Mouse (Mus musculus) frontal cortex, postnatal 10 days (tissue): ENCODE measurements at regions not wholly inside any gene's neighbourhood (a gene's known extent, or its start where the extent isn't known, plus 50 kb on each side); places are given as distances from the start of the nearest gene placed in this dataset.
A peak's percentile ranks its signal among the peaks of the same experiment; 100 is the strongest.

Experiments
- DNase-seq, 2 experiments: peaks; one replicate each; pipeline ENCODE4 v3.0.0; 2022; ENCODE audit warnings: low spot score in 2 of 2, mixed read lengths in 1 of 2

DNA sequence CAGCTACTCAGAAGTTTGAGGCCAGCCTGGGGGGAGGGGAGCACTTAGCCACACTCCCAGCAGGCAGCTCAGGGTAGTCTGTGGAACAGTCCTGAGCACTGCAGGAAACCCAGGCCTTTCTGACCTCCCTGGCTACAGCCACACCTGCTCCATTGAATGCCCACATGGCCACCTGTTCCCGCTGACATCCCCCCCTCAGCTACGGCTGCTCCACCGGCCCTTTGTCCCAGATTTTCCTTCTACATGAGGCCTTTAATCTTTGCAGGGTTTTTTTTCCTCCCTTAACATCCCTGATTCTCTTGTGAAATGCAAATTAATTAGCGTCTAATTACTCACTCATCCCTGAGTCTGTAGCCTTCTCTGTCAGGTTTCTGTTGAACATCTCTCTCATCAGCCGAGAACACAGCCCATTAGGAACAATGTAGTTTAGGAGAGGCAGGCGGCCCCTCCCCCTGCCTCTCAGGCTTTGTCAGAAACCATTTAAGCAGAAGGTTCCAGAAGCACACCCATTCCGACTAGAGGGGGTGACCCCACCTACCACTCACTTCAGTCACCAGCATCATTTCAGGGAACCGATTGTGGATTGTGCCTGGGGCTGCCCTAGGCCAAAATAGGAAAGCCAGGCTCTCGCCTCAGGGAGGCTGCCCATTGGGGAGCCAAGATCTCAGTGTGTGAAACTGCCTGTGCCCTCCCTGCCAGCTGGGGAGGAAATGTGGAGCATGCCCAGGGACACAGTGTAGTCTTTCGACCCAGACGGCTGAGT lies 78.8 kb upstream of the Tle3 start:
- no peak for DNase-seq

DNA sequence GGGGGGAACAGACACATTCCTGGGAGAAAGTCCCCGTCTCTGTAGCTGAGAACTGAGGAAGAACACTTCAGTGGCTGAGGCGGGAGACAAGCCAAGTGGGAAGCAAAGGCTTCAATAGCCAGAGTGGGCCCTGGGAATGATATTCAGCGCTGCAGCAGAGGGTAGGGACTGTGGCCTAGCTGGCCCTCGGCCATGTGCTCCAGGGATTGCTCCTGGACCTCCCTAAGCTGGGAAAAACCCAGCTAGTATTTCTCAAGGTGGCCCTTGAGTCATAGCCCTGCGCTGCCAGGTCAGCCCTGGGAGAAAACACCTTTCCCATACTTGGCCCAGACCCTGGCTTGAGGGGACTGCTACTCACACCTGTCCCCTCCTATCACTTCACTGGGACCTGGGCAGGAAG lies 77.2 kb upstream of the Tle3 start:
- no peak for DNase-seq

DNA sequence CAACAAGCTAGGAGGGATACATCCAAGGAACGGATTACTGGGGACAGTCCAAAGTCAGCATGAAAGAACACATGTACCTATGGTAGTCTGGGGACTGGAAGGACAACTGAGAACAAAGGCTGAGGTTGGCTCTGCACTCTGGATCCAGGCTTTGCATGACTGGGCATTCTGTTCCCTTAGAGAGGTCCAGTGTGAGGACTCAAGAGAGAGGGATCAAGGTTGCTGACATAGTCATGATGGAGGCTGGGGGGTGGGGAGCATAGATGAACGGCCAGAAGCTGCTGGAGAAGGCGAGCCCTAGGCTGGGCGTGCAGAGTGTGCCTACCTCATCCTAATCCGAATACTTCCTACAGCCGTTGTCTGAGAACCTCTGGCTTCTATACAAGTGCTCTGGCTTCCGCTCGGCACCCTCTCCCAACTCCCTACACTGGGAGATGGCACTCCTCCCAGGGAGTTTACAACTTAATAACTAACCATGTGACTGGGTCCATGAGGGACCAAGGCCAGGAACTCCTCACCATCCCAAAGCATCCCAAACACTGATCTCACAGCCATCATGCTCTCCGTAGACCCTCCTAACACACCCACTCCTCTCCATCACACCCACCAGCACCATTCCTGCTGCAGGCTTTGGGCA lies 75.7 kb upstream of the Tle3 start:
- no peak for DNase-seq

DNA sequence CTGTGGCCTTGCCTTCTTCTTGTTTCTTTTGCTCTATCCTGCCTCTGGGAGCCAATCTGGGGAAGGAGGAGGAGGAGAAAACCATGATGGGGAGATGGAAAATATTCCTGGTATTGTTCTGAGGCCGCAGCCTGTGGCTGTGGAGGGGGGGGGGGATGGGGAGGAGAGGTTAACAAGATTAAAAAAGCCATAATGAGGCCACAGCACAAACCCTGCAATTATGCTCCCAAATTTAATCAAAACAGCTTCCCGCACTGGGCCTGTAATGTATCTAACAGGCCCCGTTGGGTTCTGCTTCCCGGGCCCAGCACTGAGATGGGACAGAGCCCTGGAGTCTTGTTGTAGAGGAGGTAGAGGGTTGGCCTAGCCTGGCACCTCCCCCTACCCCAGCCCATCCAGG lies 74.8 kb upstream of the Tle3 start:
- no peak for DNase-seq

DNA sequence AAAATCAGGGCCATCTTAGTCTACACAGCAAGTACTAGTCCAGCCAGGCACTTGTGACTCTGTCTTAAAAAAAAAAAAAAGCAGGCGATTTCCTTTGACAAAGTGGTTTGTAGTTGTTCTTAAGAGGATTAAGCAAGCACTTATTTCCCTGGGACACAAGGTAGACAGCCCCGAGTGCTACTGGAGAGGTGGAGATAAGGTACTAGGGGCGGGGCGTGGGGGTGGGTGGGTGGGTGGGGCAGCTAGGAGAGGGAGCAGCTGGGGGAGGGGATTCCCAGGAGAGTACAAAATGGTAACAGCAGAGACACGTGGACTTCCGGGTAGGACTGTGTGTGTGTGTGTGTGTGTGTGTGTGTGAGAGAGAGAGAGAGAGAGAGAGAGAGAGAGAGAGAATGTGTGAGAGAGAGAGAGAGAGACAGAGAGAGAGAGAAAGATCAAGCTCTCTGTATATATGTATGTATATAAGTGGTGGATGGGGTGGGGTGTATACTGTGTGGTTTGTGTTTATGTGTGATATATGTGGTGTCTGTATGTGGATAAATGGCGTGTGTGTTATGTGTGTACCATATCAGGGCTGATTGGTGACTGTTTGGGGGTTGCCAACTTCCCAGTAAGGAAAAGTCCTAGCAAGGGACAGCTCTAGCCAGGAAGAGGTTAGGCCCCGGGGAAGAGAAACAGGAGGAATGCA lies 72.1 kb upstream of the Tle3 start:
- DNase-seq = no peak

DNA sequence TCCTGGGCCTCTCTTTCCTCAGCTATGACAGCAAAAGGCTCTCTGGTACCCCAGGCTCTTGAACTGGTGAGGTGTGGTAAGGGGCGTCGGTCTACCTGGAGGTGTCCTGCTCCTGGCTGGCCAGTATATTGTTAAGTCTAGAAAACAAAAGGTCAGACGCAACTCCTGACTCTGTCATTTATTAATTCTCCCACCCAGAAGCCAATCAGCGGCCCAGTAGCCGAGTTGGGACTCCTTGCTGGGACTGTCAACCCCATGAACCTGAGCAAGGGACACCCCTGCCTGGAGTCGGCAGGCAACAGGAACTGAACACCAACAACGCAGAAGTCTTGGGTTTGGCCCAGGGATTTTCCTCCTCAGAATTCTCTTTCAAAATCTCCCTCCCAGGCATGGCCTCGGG lies 71.1 kb upstream of the Tle3 start:
- DNase-seq = no peak

DNA sequence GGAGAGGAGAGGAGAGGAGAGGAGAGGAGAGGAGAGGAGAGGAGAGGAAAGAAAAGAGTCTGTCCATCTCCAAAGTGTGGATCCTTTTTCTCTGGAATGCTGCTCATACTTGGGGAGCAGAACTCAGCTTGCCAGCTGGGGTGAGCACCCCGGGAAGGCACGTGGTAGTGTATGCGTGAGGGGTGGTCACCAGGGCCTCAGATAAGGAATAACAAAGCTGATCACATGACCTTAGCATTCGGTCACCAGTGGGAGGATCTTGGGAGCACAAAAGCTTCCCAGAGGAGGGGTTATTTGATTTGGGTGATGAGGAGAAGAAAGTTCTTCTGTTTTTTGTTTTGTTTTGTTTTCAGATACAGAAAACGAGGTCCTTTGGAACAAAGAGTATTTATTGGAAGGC lies 69.4 kb upstream of the Tle3 start:
- no peak for DNase-seq

DNA sequence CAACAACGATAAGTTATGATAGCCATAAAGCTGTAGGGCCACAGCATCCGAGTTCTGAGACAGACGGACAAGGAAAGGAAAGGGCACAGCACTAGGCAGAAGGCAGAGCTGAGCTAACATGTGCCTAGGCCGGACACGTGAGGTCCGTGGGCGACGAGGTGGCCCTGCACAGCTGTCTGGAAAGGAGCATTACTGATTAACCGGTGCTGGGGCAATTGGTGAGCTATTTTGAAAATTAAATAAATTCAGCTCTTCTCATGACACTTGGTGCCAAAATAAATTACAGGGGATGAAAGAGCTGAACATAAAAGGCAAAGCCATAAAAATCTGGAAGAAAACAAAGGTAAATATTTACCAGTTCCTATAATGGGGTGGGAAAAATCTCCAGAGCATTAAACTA lies 65.9 kb upstream of the Tle3 start:
- no peak for DNase-seq

DNA sequence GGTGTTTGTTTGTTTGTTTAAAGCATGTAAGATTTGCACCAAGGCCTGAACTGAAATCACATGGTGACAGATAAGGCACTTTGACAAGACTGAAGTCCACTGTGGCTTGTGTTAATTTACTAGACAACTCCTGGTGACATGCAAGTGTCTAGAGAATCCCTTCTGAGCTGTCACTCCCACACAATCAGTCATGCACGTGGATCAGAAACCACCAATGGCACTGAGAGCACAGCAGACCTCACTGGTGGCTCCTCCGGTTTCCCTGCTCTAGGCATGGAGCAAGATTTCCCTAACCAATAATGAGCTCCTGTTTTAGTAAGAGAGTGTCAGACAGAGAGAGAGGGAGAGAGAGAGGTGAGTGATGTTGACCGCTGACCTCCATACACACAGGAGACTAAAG lies 63.1 kb upstream of the Tle3 start:
- DNase-seq = no peak

DNA sequence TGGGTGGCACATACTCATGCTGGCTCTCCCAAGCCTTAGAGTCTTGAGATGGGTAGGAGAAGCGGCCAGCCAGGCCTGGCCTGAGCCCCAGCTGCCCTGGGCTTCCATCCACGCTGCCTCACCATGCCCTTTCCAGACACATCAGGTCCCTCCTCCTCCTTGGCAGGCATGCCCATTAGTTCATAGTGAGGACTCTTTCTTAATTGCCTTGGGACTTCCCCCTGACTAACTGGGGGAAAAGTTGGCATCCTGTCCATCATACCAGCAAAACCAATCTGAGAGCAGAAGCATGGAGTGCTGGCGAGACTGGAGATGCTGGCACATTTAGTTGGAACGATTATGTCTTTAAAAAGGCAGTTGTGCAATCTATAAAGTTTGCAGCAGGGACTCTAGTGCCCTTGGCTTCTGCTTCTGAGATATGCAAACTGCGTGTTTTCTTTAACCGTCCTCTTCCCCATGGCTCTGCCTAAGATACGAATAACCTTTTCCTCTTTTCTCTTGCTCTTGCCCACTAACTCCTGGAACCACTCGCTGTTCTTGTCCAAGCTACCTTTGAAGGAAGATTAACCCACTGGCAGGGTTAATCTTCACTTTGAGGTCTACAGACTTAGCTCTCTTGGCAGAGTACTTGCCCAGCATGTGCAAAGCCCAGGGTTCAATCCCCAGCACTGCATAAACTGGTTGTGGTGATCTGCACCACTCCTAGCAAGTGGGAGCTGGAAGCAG lies 62.2 kb upstream of the Tle3 start:
- DNase-seq = peak in 1 of 2 experiments; percentile 36

DNA sequence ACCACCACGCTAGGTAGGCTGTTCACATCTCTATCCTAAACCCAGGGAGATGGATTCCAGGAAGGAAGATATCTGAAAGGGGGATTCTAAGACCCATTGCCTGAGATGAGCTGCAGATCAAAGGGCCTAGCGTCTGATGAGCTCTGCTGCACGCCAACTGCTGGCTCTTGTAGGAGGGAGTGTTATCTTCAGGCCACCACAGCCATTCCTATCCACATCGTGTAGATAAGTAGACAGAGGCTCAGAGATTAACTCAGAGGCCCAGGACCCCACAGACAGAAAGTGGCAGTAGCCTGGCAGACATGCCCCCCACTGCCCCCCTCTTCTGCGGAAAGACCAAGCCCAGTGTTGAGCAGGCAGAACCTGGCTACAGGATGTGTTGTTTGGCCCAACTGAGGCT lies 61.6 kb upstream of the Tle3 start:
- no peak for DNase-seq

DNA sequence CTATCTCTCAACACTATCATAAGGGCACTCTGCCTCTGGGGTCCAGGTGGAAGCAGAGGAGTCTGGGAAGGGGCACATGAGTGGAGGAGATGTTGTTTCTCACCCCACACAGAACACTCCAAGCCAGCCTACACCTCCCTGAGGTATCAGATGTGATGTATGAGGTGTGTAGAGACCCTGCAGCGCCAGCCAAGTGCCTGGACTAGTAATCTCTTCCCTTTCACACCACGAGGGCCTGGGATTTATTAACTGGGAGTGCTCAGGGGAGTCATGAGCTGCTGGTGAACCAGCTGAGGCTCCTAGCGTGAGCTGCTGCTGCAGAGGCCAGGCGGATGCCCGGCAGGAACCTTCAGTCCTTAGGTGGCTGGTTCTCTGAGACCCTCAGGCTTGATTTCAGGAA lies 60.6 kb upstream of the Tle3 start:
- no peak for DNase-seq

DNA sequence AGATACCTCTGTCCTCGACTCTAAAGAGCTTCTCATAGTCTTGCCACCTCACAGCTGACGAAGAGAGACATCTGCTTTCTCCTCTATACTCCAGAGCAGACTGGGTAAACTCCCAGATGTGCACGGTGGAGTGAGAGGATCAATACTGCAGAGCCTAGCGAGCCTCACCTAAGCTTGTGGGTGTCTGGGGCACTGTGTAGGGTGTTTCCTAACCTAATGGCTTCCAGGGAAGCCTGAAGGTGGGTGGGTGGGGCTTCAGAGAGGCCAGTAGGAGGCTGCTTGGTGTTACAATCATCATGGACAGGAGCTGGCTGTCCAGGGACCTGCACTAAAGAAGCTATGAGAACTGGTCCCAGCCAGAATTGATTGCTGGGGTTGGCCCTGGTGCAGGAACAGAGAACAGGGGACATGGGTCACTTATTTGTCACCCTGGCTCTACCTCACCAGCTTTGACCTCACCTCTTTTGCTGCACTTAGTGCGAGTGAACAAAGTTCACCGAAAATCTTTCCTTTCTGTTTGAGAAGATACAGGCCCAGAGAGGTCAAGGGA lies 57.5 kb upstream of the Tle3 start:
- no peak for DNase-seq

DNA sequence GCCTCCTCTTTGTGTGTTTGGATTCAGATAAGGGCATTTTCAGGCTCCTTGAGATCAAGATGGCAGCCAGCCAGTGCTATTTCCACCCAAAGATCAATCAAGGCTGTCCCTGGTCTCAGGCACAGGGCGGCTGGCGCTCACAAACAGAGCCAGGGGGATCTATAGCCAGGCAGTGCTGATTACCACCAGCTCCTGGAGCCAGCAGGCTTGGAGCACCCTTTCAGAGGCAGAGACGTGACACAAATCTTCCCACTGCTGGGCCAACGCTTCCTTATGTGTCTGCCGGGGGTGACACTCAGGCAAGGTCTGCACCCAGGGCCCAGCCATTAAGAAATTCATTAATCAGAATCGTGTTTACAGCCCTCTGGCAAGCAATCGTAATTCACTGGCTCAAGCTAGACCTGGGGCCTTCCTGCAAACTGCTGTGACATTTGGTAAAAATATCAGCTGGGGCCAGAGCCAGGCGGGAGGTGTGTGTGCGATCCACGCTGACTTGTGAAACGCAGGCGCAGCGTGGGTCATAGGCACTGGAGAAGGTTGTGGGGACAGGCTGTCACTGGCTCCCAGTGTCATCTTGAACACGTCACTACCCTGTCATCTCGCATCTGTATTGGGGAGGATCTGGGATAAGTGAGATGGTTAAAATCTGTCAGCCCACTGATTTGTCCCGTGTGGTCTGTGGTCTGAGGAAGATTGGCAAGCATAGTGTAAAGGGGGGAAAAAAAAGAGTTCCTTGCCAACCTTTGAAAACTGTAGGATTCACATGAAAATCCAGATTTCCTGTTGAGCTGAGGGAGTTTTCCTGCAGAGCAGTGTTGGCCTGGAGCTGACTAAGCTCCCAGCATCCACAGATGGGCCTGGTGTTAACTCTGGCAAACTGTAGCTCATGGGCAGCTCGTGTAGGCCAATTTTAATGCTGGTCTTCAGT lies 56.5 kb upstream of the Tle3 start:
- DNase-seq = no peak

DNA sequence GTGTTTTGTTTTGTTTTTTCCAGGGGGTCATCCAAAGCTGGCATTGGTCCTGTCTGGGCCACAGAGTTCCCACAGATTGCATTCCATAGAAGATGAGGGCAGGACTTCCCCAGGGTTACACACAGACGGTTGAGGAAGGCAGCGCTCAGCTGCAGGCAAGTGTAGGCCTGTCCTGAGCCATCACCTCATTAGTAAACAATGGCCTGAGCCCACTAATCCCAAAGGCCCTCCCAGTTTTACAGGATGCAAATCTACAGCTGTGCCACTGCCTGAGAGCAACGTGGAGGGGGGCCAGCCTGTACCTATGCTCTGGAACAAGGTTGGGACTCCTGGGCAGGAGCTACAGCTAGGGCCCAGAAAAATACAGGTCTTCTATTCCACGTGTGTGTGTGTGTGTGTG lies 55.7 kb upstream of the Tle3 start:
- no peak for DNase-seq

DNA sequence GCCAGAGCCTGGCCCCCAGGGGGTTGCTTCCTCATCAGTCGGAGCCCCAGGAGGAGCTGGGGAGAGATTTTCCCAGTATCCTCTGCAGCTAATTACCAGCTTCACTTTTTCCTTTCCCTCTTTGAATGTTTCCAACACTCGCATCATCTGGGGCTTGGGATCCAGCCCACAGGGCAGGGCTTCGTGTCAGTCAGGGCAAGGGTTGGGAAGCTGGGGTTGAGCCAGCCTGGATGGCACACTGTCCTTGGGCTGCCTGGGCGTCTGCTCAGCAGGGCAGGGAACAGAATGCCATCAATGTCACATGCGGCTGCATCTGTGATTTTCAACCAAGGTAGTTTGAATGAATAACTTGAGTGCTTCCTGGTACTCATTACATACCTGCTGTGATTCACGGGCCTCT lies 52.4 kb upstream of the Tle3 start:
- no peak for DNase-seq

DNA sequence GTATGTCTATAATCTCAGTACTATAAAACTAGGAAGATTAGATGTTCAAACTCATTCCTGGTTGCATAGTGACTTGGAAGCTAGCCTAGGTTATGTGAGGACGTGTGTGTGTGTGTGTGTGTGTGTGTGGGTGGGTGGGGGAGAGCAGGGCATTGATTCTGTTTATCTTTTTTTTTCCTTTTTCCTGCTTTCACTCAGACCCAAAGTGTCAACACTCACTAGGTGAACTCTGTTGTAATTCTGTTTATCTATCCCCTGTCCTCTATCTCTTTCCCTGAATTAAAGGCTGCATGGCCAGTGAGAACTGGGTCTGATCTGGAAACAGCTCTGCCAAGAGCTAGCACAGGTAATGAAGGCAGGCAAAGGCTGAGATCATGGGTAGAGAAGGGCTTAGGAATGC lies 50.9 kb upstream of the Tle3 start:
- DNase-seq = no peak

DNA sequence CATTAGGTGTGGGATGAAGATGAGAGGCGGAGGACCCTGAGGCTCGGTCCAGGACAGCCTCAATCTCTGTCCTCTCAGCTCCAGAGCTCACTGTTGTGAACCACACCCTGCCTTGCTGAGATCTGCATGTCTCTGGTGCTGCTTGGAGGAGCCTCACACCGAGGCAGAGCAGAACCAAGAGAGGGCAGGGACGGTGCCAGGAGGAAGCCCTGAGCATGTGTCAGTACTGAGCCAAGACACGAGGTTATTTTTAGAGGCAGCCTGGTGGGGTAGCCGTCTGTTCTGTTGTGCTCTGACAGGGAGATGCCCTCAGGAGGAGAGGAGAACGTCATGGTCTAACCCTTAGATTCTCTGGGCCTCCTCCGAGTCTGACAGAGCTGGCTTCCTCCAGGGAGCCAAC lies 50.3 kb upstream of the Tle3 start:
- no peak for DNase-seq

DNA sequence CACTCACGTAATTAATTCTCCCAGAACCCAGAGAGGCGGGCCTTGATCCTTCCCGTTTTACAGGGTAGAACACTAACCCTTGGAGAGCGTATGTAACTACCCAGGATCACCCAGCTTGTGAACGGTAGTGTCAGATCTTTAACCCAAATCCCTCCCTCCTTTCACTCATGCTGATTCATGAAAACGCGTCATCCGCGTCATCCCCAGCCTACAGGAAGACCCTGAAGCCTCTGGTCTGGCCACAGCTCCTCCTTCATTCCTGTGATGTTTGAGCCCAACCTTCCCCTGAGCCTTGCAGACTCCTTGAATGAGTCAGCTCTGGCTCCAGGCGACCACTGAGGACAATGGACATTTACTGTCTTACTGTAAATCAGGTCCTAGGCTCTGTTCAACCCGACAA lies 49.8 kb upstream of the Tle3 start:
- no peak for DNase-seq
